Mouse (Mus musculus) right cerebral cortex, postnatal 14 days (tissue): ENCODE results near the gene Higd1a.

Experiments used
- DNase-seq: peaks from one replicate; pipeline ENCODE4 v3.0.0; 2022

Gene Higd1a

GRCm38 (mm10) chr9:121858153-121858488, at the start of gene Higd1a:
TSS of gene Higd1a (minus strand) at chr9:121858362.
- no peak for DNase-seq

- no peak for DNase-seq
Measured at GRCm38 (mm10) chr9:121907356-121908070, 49.4 kb upstream of the Higd1a start.

GRCm38 (mm10) chr9:121906456-121906855, 48.3 kb upstream of the Higd1a start:
- DNase-seq: no peak

DNA sequence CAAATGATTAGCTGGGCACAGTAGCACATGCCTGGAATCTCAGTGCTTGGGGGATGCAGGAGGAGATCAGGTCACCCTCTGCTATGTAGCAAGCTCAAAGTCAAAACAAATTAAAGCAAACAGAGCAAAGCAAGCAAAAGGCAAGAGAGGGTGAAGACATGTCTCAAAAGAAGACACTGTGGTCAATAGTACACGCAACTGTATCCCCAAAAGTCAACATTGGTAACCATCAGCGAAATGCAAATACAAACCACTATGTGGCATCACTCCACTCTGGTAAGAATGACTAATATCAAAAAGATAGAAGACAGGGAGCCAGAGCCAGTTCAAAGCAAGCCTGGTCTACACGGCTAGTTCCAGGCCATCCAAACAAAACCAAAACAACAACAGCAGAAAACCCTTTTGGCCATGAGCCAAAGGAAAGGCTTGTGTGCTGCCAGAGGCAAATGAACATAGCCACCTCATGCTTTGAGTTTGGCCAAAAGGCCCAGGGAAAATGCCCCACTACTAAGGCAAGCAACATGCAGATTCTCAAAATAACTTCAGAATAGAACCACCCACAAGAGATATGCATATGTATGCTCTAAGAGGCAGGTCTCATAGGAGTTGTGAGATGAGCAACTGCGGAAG, 47.5 kb upstream of the Higd1a start:
- no peak for DNase-seq

GRCm38 (mm10) chr9:121904946-121905345, 46.8 kb upstream of the Higd1a start:
- DNase-seq: no peak

DNA sequence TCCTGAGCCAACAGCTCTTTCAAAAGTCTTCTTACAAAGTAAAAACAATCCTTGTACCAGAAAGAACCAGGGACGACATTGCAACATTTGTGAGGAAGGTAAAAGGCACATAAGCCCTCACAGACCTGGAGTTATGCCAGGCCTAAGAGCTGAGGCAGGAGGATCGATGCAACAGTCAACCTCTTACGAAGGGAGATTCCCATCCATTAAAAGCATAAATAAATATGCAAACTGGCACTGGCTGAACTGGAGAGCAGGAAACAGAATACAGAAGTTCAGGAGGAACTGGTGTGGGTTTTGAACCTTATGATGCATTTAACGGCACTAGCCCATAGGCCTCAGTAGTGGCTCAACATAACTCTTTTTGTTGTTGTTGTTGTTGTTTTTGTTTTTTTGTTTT, 46.2 kb upstream of the Higd1a start:
- no peak for DNase-seq

DNA sequence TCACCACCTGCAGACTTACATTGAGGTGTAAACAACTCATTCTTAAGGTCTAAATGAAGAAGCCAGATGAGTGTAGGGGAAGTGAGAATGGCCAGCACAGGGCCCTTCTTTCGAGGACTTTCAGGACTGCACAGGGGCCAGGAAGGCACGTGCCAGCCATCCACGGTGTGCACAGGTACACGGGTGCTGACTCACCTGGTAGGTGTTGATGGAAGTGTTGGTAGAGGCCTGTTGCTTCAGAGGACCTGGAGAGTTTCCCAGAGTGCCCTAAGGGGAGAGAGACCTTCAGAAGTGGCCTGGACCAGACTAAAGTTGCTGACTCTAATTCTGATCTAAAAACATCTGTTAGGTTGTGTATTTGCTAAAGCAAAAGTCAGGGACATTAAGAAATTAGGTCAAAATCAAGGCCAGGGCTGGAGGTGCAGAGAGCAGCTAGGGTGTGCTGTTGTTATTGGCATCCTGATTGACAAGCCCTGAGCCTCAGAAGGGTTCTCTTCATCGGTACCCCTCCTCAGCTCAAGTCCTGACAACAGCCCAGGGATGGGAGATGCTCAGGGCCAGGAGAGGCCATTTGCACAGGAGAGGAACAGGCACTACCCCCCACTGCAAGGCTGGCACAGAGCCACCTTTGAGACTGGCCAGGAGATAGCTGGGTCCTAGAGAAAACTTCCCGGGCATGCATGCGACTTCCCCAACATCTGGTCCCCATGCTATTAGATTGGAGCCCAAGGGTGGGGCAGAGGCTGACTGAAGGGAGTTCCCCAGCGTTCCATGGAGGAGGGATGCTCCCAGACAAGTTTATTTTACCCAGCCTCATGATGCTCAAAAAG, 45.5 kb upstream of the Higd1a start:
- DNase-seq: no peak

- no peak for DNase-seq
Measured at GRCm38 (mm10) chr9:121901710-121902700, 43.8 kb upstream of the Higd1a start.

DNA sequence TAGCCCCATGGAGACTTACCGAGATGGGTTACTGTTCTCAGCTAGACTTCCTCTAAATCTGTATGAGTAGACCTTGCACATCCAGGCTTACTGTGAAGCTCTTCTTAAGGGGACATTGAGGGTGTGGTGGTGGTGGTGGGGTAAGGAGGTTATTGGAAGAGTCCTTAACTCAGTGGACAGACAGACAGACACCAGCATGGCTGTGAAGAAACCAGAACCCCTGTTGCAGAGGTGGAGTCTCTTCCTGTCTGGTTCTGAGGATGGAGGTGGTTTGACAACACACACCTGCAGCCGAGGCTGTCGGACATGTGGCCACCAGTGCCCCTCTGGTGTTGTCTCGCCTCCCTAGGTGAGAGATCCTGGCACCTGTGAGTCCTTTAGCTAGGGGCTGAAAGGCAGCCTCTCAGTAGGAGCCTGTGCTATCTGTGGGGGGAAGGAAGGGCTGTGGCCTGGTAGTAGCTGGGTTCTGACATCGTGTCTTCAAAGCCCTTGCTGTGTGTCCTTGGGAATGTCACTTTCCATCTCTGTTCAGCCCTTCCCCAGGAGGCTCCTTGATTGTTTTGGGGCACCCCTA, 42.2 kb upstream of the Higd1a start:
- no peak for DNase-seq

- no peak for DNase-seq
Measured at GRCm38 (mm10) chr9:121899306-121899705, 41.1 kb upstream of the Higd1a start.

- no peak for DNase-seq
Measured at GRCm38 (mm10) chr9:121898245-121898644, 40.1 kb upstream of the Higd1a start, which contains the start of gene Ackr2. TSS of gene Ackr2 (plus strand) at chr9:121898355.

GRCm38 (mm10) chr9:121896820-121897219, 38.7 kb upstream of the Higd1a start:
- DNase-seq: no peak

- no peak for DNase-seq
Measured at GRCm38 (mm10) chr9:121895392-121895993, 37.3 kb upstream of the Higd1a start.

- no peak for DNase-seq
Measured at GRCm38 (mm10) chr9:121894447-121894846, 36.3 kb upstream of the Higd1a start.

- no peak for DNase-seq
Measured at GRCm38 (mm10) chr9:121892057-121892687, 34.0 kb upstream of the Higd1a start.

DNA sequence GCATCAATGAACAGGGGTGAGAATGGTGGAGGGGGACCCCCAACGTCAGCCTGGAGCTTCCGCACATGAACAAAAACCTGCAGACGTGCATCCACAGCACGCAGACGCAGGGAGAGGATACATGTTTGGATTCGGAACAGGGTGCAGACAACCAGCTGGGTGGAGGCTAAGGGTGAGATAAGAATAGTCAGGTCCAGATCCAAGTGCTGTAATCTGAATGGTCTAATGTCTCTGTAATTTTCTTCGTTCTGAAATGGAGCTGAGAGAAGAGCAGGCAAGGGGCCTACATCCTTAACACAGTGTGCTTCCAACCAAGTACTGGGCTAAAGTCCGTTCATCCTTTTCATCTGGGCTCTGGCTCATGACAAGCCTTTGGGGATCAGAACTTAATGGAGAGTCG, 33.1 kb upstream of the Higd1a start:
- no peak for DNase-seq

DNA sequence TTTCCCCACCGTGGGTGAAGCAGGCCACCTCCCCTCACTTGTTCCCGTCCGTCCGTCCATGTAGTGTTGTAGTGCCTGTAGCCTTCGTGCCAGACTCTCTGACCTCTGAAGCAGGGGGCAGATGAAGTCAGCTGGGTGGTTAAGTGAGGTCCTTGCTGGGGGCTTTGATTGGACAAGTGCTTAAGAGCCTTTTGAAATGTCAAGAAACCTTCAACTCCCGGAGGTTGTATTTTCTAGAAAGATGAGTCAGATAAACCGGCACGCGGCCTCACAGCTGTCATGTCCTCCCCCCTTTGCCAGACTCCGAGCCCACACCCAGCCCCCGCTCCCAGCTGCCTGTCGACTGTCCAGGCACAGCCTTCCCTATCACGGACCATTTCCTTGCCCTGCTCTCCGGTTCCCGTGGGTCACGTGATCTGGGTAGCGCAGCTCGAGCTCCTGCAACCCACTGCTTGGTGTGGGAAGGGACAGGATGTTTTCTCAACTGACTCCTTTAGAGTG, 32.3 kb upstream of the Higd1a start:
- peak; percentile 29 for DNase-seq

DNA sequence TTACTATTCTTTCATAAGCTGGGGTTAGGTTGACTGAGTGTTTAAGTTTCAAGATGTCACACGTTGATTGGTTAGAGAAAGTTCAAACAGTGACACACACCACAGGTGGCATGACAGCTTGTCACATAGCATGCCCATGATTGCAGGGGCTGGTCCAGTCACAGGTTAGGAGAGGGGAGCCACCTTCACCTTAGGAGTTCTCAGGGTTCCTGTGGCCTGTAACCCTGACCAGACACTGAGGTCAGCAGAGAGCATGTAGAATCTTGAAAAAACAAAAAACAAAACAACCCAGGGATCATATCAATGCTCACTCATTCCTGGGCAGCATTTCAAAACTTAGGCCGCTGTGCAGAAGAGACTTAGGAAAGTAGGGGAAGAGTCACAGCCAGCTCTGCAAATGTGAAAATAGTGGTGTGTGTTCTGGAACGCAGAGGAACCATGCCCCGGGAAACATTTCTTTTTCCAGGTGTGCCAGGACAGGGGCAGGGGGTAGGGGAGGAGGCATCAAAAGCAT, 31.8 kb upstream of the Higd1a start:
- DNase-seq: no peak

GRCm38 (mm10) chr9:121882015-121882457, 23.9 kb upstream of the Higd1a start:
- DNase-seq: no peak

GRCm38 (mm10) chr9:121881301-121881700, 23.1 kb upstream of the Higd1a start:
- peak; percentile 29 for DNase-seq

- peak; percentile 85 for DNase-seq
Measured at GRCm38 (mm10) chr9:121880840-121881239, 22.7 kb upstream of the Higd1a start.
